Mouse (Mus musculus): ENCODE results near the gene Phospho1. TPM values are rescaled to one million over a fixed set of nuclear protein-coding genes. Genes with fewer than 3 reads are reported as not detected.

Gene Phospho1
- total RNA-seq, 2 experiments from 2014 or later, result 287 to 314 TPM

DNA sequence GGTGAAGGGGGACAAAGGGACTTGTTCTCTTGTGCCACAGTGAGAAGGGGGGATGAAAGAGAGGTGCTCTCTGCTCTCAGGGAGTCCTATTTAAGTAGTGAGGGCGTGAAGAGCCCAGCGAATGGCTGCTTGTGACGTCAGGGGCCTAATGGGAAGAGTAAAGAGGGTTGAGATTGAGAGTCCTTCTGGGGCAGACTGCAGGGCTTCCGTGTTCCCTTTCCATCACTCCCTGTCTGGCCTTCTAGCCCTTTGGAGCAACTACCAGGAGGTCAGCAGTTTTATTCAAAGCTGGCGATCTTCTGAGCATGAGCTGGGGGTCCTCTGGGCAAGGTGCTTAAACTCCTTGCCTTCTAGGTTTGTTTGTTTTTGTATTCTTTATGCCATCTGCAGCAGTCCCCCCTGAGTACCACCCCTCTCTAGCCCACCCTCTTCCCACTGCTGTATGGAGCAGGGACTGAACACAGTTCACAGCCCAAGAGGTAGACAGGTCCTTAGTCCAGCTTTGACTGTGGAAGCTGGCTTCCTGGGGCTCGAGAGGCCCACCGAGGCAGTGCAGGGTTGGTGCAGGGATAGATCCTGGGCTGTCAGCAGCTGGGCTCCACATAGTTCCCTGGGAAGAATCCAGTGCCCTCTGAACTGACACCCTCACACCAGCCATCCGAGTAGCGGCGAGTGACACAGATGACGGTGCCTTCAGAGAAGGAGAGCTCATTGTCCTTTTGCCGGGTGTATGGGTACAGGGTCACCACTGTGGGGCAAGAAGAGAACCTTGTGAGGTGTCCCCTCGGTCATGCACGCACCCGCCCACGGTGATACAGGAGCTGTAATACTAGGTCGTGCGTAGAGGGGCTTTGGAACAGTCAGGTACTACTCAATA is 8.1 kb downstream of the Phospho1 start:
- intact Hi-C loops (cut with DNase I), result no loop called here
- DNase-seq, result no peak

DNA sequence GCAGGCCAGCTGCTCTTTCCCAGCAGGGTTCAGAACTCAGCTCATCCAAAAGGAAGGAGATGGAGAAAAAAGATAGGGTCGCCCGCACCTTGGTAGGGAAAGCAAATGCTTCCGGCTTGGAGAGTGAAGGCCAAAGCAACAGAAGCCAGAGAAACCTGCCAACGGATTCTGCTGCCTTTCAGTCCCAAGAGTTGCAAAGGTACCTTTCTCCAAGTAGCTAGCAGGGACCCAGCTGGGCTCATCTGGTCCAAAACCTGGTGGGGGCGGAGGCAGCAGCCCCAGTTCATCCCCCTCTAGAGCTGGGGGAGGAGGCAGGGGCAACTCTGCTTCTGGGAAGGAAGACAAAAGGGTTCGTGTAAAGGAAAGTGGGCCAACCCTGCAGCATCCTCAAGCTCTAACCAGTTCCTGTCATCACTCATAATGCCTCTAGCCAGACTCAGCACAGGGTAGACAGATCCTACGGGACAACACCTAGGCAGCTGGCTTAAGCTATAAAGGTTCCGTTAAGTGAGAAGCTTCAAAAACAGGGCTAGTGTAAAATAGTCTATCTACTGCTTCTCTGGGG is 8.8 kb downstream of the Phospho1 start:
- intact Hi-C loops (cut with DNase I), result no loop called here
- no peak for DNase-seq

- no peak for DNase-seq
- intact Hi-C loops (cut with DNase I), result no loop called here
Measured at GRCm38 (mm10) chr11:95833631-95834142, 9.4 kb downstream of the Phospho1 start.

- intact Hi-C loops (cut with DNase I), result no loop called here
- no peak for DNase-seq
Measured at GRCm38 (mm10) chr11:95834143-95834667, 9.9 kb downstream of the Phospho1 start.

DNA sequence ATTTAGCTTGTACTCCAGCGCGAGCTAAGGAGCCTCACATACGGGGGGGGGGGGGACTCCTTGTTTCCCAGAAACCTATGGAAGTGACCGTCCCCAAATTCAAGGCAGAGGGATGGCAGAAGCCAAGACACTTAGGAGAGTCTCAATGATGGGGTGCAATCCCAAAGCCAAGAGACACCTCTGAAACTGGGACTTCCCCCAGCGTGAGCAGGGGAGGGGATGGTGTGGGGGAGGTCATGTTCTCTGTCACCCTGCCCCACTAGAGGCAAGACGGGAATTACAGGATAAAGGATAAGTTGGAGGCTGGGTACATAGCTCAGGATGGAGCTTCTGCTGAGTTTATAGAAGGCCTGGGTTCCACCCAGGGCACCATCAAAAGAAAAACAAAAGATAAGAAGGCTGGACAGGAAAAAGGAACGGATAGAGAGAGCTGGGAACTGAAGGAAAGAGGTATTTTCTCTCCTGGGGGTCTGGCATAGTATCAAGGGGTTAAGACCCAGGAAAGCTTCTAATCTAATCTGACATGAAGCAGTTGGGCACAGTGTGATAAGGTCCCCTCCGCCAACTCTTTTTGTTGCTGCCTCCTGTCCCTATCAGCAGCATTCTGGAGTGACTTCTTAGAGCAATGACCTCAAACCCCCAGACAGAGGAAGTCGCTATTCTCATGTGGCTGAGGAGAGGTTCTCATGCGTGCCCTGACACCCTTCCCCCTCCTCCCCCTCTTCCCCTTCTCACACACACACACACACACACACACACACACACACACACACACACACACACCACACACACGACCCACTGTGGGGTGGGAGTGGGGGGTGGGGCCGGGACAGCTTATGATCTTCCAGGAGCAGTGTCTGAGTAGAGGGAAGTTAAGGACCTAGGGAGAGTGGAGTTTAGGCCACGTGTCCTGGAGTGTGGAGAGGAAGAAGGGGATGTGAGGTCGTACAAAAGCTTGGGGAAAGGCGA is 10.7 kb downstream of the Phospho1 start:
- DNase-seq, result no peak
- intact Hi-C loops (cut with DNase I), result no loop called here

- DNase-seq, result no peak
- intact Hi-C loops (cut with DNase I), result no loop called here
Measured at GRCm38 (mm10) chr11:95835832-95836231, 11.5 kb downstream of the Phospho1 start.

GRCm38 (mm10) chr11:95836433-95836832 is 12.1 kb downstream of the Phospho1 start:
- no peak for DNase-seq
- intact Hi-C loops (cut with DNase I), result no loop called here

- peak; percentile 68 to 85 for DNase-seq
- intact Hi-C loops (cut with DNase I), result no loop called here
Measured at GRCm38 (mm10) chr11:95837059-95837458, 12.8 kb downstream of the Phospho1 start, which contains the start of gene Gngt2. TSS of gene Gngt2 (plus strand) at chr11:95837216.

DNA sequence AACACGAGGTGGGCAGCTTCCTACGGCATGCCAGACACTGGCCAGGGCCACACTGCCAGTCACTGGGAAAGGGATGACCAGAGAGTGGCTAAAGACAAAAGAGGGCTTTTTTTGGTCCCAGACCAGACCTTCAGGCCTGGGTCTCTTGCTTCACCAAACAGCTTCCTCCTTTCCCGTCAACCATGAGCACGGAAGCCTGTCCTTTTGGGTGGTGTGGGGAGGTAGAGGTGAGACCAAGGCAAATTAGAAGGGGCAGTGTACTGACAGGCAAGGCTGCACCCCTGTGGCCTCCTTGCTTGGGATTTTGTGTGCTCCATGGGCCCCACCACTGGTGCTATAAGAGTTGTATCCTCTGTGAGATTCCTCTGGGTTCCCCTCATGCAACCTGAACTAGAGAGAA is 14.3 kb downstream of the Phospho1 start:
- no peak for DNase-seq
- intact Hi-C loops (cut with DNase I), result no loop called here

- no peak for DNase-seq
- intact Hi-C loops (cut with DNase I), result no loop called here
Measured at GRCm38 (mm10) chr11:95838999-95839868, 14.9 kb downstream of the Phospho1 start.

GRCm38 (mm10) chr11:95840694-95841497 is 16.6 kb downstream of the Phospho1 start:
- intact Hi-C loops (cut with DNase I), result no loop called here
- DNase-seq, result no peak

DNA sequence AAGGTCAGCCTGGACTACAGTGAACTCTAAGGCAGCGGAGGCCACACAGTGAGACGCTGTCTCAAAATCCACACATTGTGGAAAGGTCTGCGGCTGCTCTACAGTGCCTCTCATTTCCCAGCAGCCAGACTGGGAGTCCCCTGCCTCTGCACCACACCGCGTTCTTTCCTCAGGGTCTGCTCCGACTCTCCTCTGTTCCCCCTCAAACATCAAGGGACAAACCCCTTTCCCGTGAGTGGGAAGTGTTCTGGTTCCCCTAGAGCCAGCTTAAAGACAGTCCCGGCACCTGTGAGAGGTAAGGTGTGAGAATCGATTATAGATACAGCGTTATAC is 17.2 kb downstream of the Phospho1 start:
- no peak for DNase-seq
- intact Hi-C loops (cut with DNase I), result no loop called here

- peak in 1 of 2 experiments; percentile 44 for DNase-seq
- intact Hi-C loops (cut with DNase I), result no loop called here
Measured at GRCm38 (mm10) chr11:95842074-95842681, 17.9 kb downstream of the Phospho1 start, which contains the start of gene Abi3. TSS of gene Abi3 (minus strand) at chr11:95842476.

DNA sequence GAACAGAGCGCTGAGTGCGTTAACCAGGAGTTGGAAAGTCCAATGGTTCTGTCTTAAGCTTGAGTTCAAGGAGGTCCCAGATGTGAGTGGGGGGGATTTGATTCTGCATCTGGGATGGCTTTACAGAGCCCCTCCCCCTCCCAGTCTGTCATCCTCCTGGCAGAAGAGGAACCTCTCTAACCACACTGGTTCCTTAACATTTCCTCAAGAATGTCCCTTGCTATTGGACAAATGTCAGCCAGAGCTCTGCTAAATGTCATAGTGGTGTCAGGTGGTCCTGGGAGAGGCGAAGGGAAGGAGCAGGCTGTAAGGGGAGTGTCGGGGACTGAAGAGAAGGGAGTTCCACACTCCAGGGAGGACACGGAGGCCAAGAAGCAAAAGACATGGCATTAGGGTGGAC is 18.7 kb downstream of the Phospho1 start:
- DNase-seq, result no peak
- intact Hi-C loops (cut with DNase I), result no loop called here

DNA sequence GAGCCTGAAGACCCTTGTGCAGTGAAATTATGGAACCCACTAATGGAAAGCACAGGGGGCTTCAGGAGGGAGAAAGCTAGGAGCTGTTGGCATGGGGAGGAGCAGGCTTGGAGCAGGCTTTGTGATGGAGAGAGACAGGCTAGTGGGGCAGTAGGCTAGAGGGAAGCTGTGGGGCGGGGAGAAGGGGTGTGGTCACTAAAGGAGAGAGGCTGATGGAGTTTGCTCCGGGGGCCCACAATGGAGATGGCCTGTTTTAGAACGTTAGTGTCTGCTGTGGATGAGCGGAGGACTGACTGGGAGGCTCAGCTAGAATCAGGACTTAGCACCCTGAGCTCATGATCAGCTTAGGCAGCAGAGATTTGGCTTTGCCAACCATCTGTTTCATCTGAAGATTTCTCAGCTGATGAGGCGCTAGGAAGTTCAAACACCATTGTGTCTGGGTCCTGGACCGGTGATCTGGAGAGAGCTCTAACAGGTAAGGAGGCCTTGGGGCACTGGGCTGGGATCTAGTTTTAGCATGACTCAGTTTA is 19.2 kb downstream of the Phospho1 start:
- DNase-seq, result no peak
- intact Hi-C loops (cut with DNase I), result no loop called here

- intact Hi-C loops (cut with DNase I), result no loop called here
- no peak for DNase-seq
Measured at GRCm38 (mm10) chr11:95844935-95845334, 20.6 kb downstream of the Phospho1 start.

GRCm38 (mm10) chr11:95850898-95851297 is 26.6 kb downstream of the Phospho1 start:
- DNase-seq, result no peak
- intact Hi-C loops (cut with DNase I), result loop anchor here (10.0 kb wide), 1 partner anchor 166 kb away; no protein-coding TSS in a partner anchor

DNA sequence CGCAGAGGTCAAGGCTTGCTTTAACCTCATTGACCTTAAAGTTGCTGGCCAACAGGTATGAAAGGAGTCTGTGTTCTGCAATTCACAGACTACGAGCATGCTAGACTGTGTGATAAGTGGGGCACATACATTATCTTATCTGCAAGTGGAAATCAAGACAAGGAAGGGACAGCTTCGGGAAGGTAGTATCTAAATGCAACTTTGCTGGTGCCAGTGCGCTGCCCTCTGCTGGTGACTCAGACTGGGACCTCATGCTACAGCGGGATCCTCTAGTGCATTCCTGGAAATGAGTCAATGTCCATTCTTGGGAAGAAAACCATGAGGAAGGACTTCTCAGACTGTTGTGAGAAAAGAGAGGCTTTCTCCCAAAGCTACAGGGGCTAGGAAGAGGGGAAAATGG is 29.4 kb downstream of the Phospho1 start:
- intact Hi-C loops (cut with DNase I), result loop anchor here (2.0 to 10.0 kb wide), 3 partner anchors 25 to 169 kb away; no protein-coding TSS in a partner anchor
- DNase-seq, result peak; percentile 57 to 62
